Mouse (Mus musculus) urinary bladder, postnatal 14 days (tissue): ENCODE measurements around the gene Tdpoz2.
"Not testable (repeated sequence)": the region's sequence is repeated elsewhere in the genome, so short reads cannot be mapped to it uniquely, and the experiment has no call there.

ENCODE experiments used
- DNase-seq: peaks from one replicate; pipeline ENCODE4 v3.0.0; 2021; ENCODE audit warnings: low spot score

The Tdpoz2 gene

GRCm38 (mm10) chr3:93652586-93652985, at the start of gene Tdpoz2:
Tdpoz2 (minus strand) TSS chr3:93652686.
- DNase-seq = no peak

- DNase-seq = not testable (repeated sequence)
Observed at GRCm38 (mm10) chr3:93692970-93693369, 40.5 kb upstream of the Tdpoz2 start, which contains the start of gene Gm37596. Gm37596 (minus strand) TSS chr3:93693070.

DNA sequence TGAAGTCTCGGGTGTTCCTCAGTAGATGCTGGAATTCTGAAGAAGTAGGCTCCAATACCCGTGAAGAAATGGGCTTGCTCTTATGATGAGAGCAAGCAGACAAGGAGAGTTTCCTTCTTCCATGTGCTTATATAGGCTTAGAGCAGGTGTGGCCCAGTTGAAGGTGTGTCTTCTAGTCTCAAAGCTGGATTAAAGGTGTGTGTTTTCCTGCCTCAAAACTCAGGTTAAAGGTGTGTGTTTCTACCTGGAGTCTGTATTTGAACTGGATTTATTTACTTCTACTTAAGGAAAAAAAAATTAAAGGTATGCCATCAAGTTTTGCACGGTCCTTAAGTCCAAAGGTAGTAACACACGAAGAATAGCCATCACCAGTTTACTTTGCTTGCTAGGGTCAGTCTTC, 23.7 kb upstream of the Tdpoz2 start, which contains the start of gene Tdpoz1:
Tdpoz1 (minus strand) TSS at position 101 of the 400 bp plus-strand sequence.
- DNase-seq = not testable (repeated sequence)

- not testable (repeated sequence) for DNase-seq
Observed at GRCm38 (mm10) chr3:93670805-93671503, 18.5 kb upstream of the Tdpoz2 start.

DNA sequence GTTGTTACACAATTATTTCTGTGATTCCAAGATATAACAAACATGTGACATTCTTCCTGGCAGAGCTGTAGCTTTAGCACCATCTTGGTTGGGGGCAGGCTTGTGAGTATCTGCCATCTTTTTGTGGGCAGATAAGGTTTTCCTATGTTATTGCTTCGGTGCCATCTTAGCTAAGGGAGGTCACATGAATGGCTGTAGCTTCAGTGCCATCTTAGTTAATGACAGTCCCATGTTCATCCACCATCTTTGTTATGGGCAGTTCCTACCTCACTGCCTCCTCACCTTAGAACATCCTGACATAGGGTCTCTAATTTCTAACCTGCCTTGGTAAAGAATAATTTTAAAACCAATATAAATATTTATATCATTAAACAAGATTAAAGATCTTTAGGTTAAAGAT, 1.8 kb upstream of the Tdpoz2 start:
- DNase-seq = no peak

- not testable (repeated sequence) for DNase-seq
Observed at GRCm38 (mm10) chr3:93630917-93631714, 21.4 kb downstream of the Tdpoz2 start.

- peak; percentile 28 for DNase-seq
Observed at GRCm38 (mm10) chr3:93608970-93609369, 43.5 kb downstream of the Tdpoz2 start.

DNA sequence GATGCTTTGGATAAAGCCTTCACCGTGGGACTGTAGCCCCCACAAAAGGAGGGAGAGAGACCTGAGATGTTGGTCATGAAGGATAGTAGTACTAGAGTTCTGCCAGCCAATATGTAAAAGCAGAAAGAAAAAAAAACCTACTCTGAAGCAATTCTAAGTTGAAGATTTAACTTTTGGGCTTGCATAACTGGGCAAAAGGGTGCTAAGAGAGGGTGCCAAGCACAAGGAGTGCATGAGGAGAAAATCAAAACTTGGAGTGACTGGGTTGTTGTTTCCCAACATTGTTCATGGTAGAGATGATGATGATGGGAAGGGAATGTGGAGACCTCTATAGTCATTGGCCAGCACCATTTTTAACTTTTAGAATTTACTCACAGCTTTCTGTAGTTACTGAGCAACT, 50.6 kb downstream of the Tdpoz2 start:
- no peak for DNase-seq
